ENCODE assay signal across 10 mouse cellular contexts in genomic region chr5:116080736-116081135, GRCm38 (mm10). TPM values are rescaled to one million over a fixed set of nuclear protein-coding genes. Genes with fewer than 3 reads are reported as not detected.
"Had no signal": no experiment of that assay in that cellular context is flagged by ENCODE, and none has a peak within 500 bp of the region (broad histone marks: within the 10 kb centered on the region; RNA-seq: fewer than 3 reads in every experiment).

No protein-coding gene starts in this region.

- DNase-seq: kidney, postnatal 25 days; layer of hippocampus, postnatal 36 days; lung, embryonic 14.5 days; lung, postnatal 10 days; lung, postnatal 4 days; midbrain, embryonic 14.5 days; thymus, postnatal 25 days had no signal

RNA-seq across cellular contexts. Expression of gene Tmem233, which starts 2.3 kb away (rescaled TPM):
- total RNA-seq: layer of hippocampus, postnatal 36 days; left cerebral cortex, postnatal 25 days; megakaryocyte, adult 5-6 weeks; neutrophil, adult 5-6 weeks had no signal
